Mouse (Mus musculus) bone marrow, adult 2 months (tissue): ENCODE measurements around the gene Utp14a.

Experiments used
- CTCF ChIP-seq: fragments of 200-500 bp; IDR thresholded peaks from 2 replicates; pipeline ENCODE4 v1.5.1; 2011; ENCODE audit warnings: low read length, control low read depth; ENCODE audit not compliant: control insufficient read depth, insufficient read depth
- POLR2A ChIP-seq: fragments of 200-500 bp; IDR thresholded peaks from 2 replicates; pipeline ENCODE4 v1.6.1; 2011; ENCODE audit warnings: low read depth, mild to moderate bottlenecking, control low read depth, low read length, borderline replicate concordance; ENCODE audit not compliant: control insufficient read depth

DNA sequence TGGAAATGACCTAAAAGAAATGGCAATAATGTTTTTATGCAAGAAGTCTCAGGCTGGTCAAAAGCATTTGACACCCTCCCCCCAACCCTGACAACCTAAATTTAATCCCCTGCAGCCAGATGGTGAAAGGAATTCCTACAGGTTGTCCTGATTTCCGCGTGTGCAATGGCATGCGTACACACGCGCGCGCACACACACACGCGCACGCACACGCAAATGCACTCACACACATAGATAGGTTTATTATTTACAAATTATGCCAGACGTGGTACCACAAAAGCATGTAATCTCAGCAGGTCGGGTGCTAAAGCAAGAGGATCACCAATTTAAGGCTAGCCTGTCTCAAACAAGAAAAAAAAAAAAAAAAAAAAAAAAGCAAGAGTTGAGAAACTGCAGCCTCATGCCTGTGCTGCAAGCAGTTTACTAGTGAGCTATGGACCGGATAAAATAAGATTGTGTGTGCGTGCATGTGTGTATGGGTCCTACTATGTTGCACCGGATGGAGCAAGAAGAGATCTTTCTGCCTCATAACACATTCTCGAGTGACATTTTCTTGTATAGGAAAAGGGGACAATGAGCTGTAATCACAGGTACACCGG lies 733 bp upstream of the Utp14a start:
- TF ChIP-seq POLR2A (no peak), CTCF (no peak)
